ENCODE assay signal across 31 mouse cellular contexts in the genomic region with DNA sequence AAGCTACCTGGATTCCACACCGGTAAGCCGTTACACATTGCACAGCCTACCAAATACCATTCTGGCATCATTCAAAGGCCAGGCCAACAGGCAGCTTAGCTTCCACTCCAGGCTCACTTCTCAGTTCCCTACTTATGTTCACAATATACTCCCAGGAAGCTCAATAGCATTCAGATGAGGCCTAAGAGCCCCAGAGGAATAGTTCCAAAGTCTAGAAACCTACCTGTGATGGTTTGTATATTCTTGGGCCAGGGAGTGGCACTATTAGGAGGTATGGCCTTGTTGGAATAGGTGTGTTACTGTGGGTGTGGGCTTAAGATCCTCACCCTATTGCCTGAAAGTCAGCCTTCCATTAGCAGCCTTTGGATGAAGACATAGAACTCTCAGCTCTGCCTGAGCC. TPM values are rescaled to one million over a fixed set of nuclear protein-coding genes. Genes with fewer than 3 reads are reported as not detected.
DNase-seq lines count a peak whose midpoint lies in the region; ATAC-seq and TF ChIP-seq lines count a peak whose summit lies in the region.
"Had no signal": no experiment of that assay in that cellular context is flagged by ENCODE, and none has a peak within 500 bp of the region (broad histone marks: within the 10 kb centered on the region; RNA-seq: fewer than 3 reads in every experiment).

No protein-coding gene starts in this region.

- H3K9ac ChIP-seq in intestine, embryonic 16.5 days (ENCODE audit: low read depth, low read length), result no peak overlapping the region
- H3K9ac ChIP-seq: embryonic facial prominence, embryonic 13.5 days; embryonic facial prominence, embryonic 15.5 days; forebrain, embryonic 13.5 days; forebrain, embryonic 15.5 days; forebrain, postnatal 0 days had no signal

- H3K36me3 ChIP-seq in intestine, embryonic 16.5 days (ENCODE audit: control insufficient read depth, insufficient read depth, low read length), result no peaks in the 10 kb centered on the region
- H3K36me3 ChIP-seq: embryonic facial prominence, embryonic 13.5 days; embryonic facial prominence, embryonic 15.5 days; forebrain, embryonic 15.5 days; G1E had no signal

- DNase-seq in gastrocnemius, adult 2 months, result no peak
- no peak for DNase-seq in gastrocnemius, adult 18-20 months (ENCODE audit: low spot score)
- no peak for DNase-seq in kidney, adult 8-10 months
- DNase-seq in urinary bladder, adult 18-20 months (ENCODE audit: low spot score in 2 of 2), result no peak
- DNase-seq: adrenal gland, adult 8-10 months; adrenal gland, postnatal 14 days; adrenal gland, postnatal 36 days; B cell, adult 2 months; cerebellum, adult 11 months; cerebellum, adult 18-20 months; cerebellum, adult 8-10 months; cerebellum, adult 9-11 months; cerebellum, postnatal 14 days; cerebellum, postnatal 36 days; embryo, embryonic 11 days; forebrain, postnatal 0 days had no signal

- peak; percentile 75 for ATAC-seq in intestine, embryonic 16.5 days
- ATAC-seq: activated CD4-positive, CD25-positive, alpha-beta regulatory T cell, adult 4 months; CD4-positive, CD25-positive, alpha-beta regulatory T cell, adult 4 months; forebrain, embryonic 13.5 days; forebrain, embryonic 15.5 days; forebrain, postnatal 0 days; Patski had no signal

- H3K4me1 ChIP-seq in embryonic fibroblast, embryonic 13.5 days (ENCODE audit: control insufficient read depth, insufficient read depth, low read length), result no peaks in the 10 kb centered on the region; the same call in 1 of the 2 replicates
- H3K4me1 ChIP-seq in intestine, embryonic 16.5 days (ENCODE audit: control insufficient read depth, insufficient read depth, low read length), result no peaks in the 10 kb centered on the region
- H3K4me1 ChIP-seq: embryonic facial prominence, embryonic 13.5 days; embryonic facial prominence, embryonic 15.5 days; forebrain, embryonic 13.5 days; forebrain, embryonic 15.5 days had no signal

- peak overlapping the region; percentile 12; the same call in 1 of the 2 replicates for H3K27ac ChIP-seq in gastrocnemius, adult 2 months
- H3K27ac ChIP-seq in embryonic fibroblast, embryonic 13.5 days (ENCODE audit: insufficient read depth, low read length), result 0 out of 2 replicates have a peak overlapping the region, but pooled peaks have one; percentile 42
- H3K27ac ChIP-seq in intestine, embryonic 16.5 days (ENCODE audit: low read length), result no peak overlapping the region
- H3K27ac ChIP-seq: embryonic facial prominence, embryonic 13.5 days; embryonic facial prominence, embryonic 15.5 days; forebrain, embryonic 13.5 days; forebrain, embryonic 15.5 days had no signal

- H3K9me3 ChIP-seq in intestine, embryonic 16.5 days (ENCODE audit: control insufficient read depth, low read length), result no peaks in the 10 kb centered on the region
- H3K9me3 ChIP-seq: embryonic facial prominence, embryonic 13.5 days; embryonic facial prominence, embryonic 15.5 days; forebrain, embryonic 13.5 days; forebrain, embryonic 15.5 days; G1E had no signal

- 95% methylated on average over 2 of the region's 2 CpGs for WGBS in intestine, embryonic 16.5 days

- intact Hi-C loops in gastrocnemius, adult 2 months (cut with DNase I), result no loop called here

- TF ChIP-seq POLR2A in embryonic fibroblast, embryonic 13.5 days (IDR thresholded peaks at IDR 0.05; ENCODE audit: low read depth, low read length), result no peak

- TF ChIP-seq CTCF in gastrocnemius, adult 2 months (IDR thresholded peaks at IDR 0.05), result no peak
- TF ChIP-seq CTCF in embryonic fibroblast, embryonic 13.5 days (IDR thresholded peaks at IDR 0.05; ENCODE audit: borderline replicate concordance, insufficient read depth, low read length), result no peak

- no peak overlapping the region for H3K4me2 ChIP-seq in intestine, embryonic 16.5 days (ENCODE audit: low read depth, low read length)
- H3K4me2 ChIP-seq: embryonic facial prominence, embryonic 13.5 days; embryonic facial prominence, embryonic 15.5 days; forebrain, embryonic 13.5 days; forebrain, embryonic 15.5 days had no signal

- no peak overlapping the region for H3K4me3 ChIP-seq in gastrocnemius, adult 2 months
- no peak overlapping the region for H3K4me3 ChIP-seq in embryonic fibroblast, embryonic 13.5 days (ENCODE audit: insufficient read depth, low read length)
- no peak overlapping the region for H3K4me3 ChIP-seq in intestine, embryonic 16.5 days (ENCODE audit: low read length)
- H3K4me3 ChIP-seq: embryonic facial prominence, embryonic 13.5 days; embryonic facial prominence, embryonic 15.5 days; forebrain, embryonic 13.5 days; forebrain, embryonic 15.5 days had no signal

- H3K27me3 ChIP-seq in intestine, embryonic 16.5 days (replicated peaks; ENCODE audit: control insufficient read depth, insufficient read depth, low read length), result no peaks in the 10 kb centered on the region
- H3K27me3 ChIP-seq: embryonic facial prominence, embryonic 13.5 days; embryonic facial prominence, embryonic 15.5 days; forebrain, embryonic 13.5 days; forebrain, embryonic 15.5 days; Patski had no signal

RNA-seq across cellular contexts. Expression of a gene that starts 4.1 kb away (rescaled TPM):
- total RNA-seq in gastrocnemius, adult 2 months (2021), result not detected
- total RNA-seq in gastrocnemius, adult 18-20 months (2021), result not detected
- polyA plus RNA-seq in embryonic fibroblast, embryonic 13.5 days (2011; ENCODE audit: insufficient read length, low read depth, missing spikeins), result not detected in 2 replicates
- polyA plus RNA-seq in intestine, embryonic 16.5 days (2015; fragmentation: Nextera tagmentation; extraction: Ambion mirVana), result not detected in 2 replicates
- total RNA-seq: adrenal gland, adult 18-20 months; adrenal gland, adult 8-10 months; adrenal gland, postnatal 14 days; adrenal gland, postnatal 36 days; CH12.LX; common myeloid progenitor, adult 5-6 weeks; forebrain, postnatal 0 days; G1E had no signal
- polyA plus RNA-seq: activated CD4-positive, CD25-positive, alpha-beta regulatory T cell, adult 4 months; CD4-positive, CD25-positive, alpha-beta regulatory T cell, adult 4 months; embryonic facial prominence, embryonic 11.5 days; embryonic facial prominence, embryonic 13.5 days; embryonic facial prominence, embryonic 15.5 days; forebrain, embryonic 11.5 days; forebrain, embryonic 13.5 days; forebrain, embryonic 15.5 days; forebrain, postnatal 0 days; G1E; Patski had no signal

RNA-seq across cellular contexts. Expression of a gene that starts 8.2 kb away (rescaled TPM):
- total RNA-seq in gastrocnemius, adult 2 months (2021), result 10 to 100 TPM; 10.0 to 18.8 TPM
- total RNA-seq in gastrocnemius, adult 18-20 months (2021), result 10 to 100 TPM; 14.8 to 16.7 TPM
- polyA plus RNA-seq in embryonic fibroblast, embryonic 13.5 days (2011; ENCODE audit: insufficient read length, low read depth, missing spikeins), result 12.0 and 13.9 TPM in 2 replicates
- 10.7 and 11.0 TPM in 2 replicates for polyA plus RNA-seq in intestine, embryonic 16.5 days (2015; fragmentation: Nextera tagmentation; extraction: Ambion mirVana)

RNA-seq across cellular contexts. Expression of a gene that starts 9.9 kb away (rescaled TPM):
- total RNA-seq in gastrocnemius, adult 2 months (2021), result 10 to 100 TPM; 28.2 to 28.9 TPM
- total RNA-seq in gastrocnemius, adult 18-20 months (2021), result 10 to 100 TPM; 26.0 to 30.2 TPM
- 221 and 258 TPM in 2 replicates for polyA plus RNA-seq in embryonic fibroblast, embryonic 13.5 days (2011; ENCODE audit: insufficient read length, low read depth, missing spikeins)
- polyA plus RNA-seq in intestine, embryonic 16.5 days (2015; fragmentation: Nextera tagmentation; extraction: Ambion mirVana), result 15.7 and 18.0 TPM in 2 replicates
